Mouse (Mus musculus) retina, postnatal 1 day (tissue): ENCODE data around the gene Nova1.

Experiments
- DNase-seq: peaks from one replicate; pipeline ENCODE4 v3.0.0-alpha.2; 2012

The Nova1 gene

GRCm38 (mm10) chr12:46646139-46646611 lies 172.6 kb downstream of the Nova1 start:
- no peak for DNase-seq

- no peak for DNase-seq
Observed at GRCm38 (mm10) chr12:46645365-46645962, 173.3 kb downstream of the Nova1 start.
